Mouse (Mus musculus) lung, postnatal 0 days (tissue): ENCODE measurements around the gene Gimap7.

Experiments used
- CTCF ChIP-seq: IDR thresholded peaks from 2 replicates; pipeline ENCODE4 v1.5.1; 2016; ENCODE audit warnings: antibody characterized with exemption, mild to moderate bottlenecking
- EP300 ChIP-seq: IDR thresholded peaks from 2 replicates; pipeline ENCODE4 v1.6.1; 2016; ENCODE audit warnings: antibody characterized with exemption, mild to moderate bottlenecking, control low read depth

DNA sequence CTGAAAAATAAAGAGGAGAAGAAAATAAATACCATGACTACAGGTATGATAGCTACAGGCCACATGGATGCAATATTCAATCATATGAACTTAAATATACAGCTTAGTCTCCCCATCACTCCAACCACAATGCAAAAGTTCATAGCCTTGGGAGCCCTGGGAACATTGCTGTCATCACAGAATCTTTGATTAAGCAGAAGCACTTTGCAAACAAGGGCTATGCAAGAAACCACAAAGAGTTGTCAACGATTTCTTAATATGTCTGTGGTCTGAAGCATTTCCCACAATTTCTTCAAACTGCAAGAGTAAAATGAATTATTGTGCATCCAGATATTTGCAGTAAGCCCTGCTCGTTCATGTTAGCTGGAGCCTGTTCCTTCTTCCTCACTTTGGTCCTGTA lies 18.6 kb downstream of the Gimap7 start:
- TF ChIP-seq CTCF (no peak), EP300 (no peak)
